Mouse (Mus musculus) adrenal gland, adult (tissue): ENCODE results near the gene Adam1b.
"Not testable (repeated sequence)": the region's sequence is repeated elsewhere in the genome, so short reads cannot be mapped to it uniquely, and the experiment has no call there.

Experiments
- DNase-seq, 2 experiments: peaks; one replicate each; pipeline ENCODE4 v3.0.0; 2022 to 2023; ENCODE audit warnings: low spot score in 1 of 2; ENCODE audit not compliant: inconsistent age in 2 of 2

Gene Adam1b

GRCm38 (mm10) chr5:121503231-121503630, at the start of gene Adam1b:
Gene Adam1b (minus strand): TSS chr5:121503435.
- no peak for DNase-seq

DNA sequence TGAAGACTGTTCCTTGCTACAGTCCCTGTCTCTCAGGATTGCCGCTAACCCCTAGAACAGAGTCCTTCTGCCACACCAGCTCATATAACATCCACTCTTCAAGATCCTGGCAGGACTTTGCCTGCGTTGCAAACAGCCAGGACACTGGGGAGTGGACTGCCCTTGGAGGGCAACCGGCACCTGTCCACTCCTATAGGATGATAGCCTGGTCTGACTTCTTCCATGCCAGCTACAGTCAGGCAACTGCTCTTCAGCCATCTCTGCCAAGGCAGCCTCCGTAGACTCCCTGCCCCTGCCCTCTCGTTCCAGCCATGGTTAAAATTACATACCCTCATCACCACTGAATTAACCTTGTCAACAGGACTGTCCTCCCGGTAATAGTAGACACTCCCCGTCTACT, 46.0 kb upstream of the Adam1b start:
- DNase-seq = no peak

DNA sequence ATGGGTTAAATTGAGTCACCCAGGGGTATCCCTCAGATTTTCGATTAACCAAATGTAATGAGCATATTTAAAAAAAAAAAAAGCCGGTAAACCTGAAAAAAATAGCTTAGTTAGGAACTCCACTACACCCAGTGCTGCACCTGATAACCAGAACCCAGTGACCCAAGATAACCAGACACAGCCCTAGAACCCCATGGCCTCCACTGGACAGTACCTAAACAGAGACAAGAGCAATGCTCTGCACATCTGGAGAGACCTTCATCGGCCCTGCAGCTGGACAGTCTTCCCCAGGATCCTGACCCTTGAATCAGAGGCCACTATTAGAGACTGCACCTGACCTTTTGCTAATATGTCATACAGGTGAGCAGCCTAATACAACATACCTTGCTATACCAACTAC, 43.8 kb upstream of the Adam1b start:
- DNase-seq = no peak

- peak; percentile 61 to 80 for DNase-seq
Measured at GRCm38 (mm10) chr5:121546530-121546895, 43.3 kb upstream of the Adam1b start.

DNA sequence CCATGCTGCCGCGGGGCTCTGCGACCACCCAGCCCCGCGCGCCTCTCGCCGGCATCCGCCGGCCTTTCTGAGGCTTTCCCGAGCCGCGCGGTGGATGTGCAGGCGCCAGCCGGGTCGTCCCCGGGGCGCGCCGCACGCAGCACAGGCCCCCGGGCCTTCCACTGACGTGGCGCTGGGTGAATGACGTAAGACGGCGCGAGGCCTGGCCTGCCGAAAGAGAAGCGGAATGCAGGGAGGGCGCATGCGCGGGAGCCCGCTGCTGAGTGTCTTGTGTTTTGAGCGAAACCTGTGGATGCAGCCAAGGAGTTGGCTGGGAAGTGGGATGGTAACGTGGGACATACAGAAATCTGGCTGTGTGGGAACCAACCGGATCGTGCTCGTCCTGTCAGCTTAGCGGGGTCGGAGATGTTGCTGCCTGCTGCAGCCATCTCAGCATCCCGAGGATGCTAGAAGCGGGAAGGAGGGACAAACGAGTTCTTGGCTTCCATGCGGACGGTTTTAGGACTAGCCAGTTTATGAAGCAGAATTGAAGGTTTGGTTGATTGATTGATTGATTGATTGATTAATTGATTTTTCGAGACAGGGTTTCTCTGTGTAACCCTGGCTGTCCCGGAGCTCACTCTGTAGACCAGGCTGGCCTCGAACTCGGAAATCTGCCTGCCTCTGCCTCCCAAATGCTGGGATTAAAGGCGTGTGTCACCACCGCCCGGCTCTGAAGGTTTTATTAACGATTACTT, 42.7 kb upstream of the Adam1b start, which contains the start of gene Mapkapk5:
Gene Mapkapk5 (minus strand): TSS at position 113 of the 737 bp plus-strand sequence.
- peak; percentile 97 to 99 for DNase-seq

DNA sequence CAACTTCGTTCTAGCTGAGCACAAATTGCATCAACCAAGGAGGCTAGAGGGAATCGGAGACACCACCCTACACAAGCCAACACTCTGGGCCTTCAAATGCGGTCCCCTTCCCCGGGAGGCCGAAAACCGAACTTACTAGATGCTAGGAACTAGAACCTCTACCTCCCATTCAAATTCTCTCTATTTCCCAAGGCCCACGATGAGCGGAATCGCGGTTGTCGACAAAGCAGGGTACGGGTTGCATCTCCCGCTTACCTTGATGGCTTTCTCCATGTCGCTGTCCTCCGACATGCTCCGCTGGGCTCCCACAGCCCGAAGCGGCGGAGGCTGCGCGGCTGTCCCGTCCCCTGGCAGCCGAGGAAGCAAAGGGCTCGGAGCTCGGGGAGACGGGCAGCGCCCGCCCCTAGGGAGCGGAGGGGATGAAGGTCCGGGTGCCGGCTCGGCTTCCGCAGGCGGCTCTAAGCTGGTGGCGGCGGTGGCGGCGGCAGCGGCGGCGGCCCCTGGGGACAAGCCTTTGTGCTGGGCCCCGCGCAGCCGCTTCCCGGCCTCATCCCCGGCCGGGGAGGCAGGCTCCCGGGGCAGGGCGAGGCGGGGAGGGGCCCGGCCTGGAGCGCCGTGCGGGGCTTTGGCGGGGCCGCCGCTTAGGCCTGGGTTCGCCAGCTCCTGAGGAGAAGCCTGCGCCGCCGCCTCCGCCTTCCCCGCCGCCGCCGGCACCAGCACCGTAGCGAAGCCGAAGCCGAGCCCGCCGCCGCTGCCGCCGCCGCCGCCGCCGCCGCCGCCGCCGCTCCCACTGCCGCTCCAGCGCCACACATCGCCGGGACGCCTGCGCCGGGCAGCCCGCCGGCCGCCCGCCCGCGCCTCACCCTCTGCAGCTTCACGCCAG, 41.9 kb upstream of the Adam1b start, which contains the start of the genes Adam1a and Gm42878:
Gene Adam1a (minus strand): TSS at position 573 of the 883 bp plus-strand sequence.
Gene Gm42878 (minus strand): TSS at position 573 of the 883 bp plus-strand sequence.
- peak in 1 of 2 experiments; percentile 82 for DNase-seq

GRCm38 (mm10) chr5:121543370-121543769, 40.1 kb upstream of the Adam1b start:
- DNase-seq = no peak

GRCm38 (mm10) chr5:121541235-121541634, 38.0 kb upstream of the Adam1b start:
- DNase-seq = no peak

DNA sequence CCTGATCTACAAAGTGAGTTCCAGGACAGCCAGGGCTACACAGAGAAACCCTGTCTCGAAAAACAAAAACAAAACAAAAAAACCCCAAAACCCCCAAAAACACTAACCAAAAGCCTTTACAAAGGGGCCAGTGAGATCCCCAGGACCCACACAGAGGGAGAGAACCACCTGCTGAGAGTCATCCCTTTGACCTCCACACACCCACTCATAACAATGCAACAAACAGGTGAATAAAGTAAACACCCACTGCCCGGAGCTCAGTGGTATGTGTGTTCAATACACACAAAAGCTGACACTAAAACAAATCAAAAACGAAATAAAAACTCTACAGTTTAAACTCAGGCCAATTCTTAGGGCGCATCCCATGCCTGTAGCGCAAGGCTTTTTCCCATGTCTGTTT, 36.8 kb upstream of the Adam1b start:
- no peak for DNase-seq

DNA sequence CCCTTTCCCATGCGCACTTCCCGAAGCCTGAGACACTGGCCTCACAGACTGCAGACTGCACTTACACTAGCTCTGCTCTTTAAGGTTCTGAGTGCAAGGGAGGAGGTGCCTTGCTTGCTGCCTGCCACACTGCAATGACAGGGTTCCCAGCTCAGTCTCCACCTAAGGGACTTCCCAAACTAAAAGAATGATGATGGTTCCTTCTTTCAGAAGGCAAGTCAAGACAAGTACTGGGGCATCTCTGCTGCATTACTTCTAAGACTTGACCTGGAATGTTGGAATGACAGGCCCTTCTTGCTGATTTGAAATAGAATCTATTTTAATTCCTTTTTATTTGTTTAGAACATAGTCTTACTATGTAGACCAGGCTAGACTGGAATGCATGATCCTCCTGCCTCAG, 34.4 kb upstream of the Adam1b start:
- DNase-seq = no peak

GRCm38 (mm10) chr5:121536921-121537555, 33.8 kb upstream of the Adam1b start:
- no peak for DNase-seq

GRCm38 (mm10) chr5:121535116-121535515, 31.9 kb upstream of the Adam1b start:
- no peak for DNase-seq

DNA sequence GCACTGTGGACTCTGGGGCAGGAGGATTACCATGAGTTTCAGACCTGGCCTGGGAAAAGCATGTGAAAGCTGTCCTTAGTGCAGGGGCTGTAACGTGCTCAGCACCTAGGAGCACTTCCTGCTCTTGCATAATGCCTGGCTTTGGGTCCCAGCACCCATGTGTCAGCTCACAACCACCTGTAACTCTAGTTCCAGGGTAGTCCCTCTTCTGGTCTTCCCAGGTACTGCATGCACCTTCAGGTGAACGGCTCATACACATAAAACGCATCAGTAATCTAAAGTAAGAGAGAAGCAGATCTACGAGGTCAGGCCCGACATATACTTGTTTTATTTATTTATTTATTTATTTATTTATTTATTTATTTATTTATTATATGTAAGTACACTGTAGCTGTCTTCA, 31.3 kb upstream of the Adam1b start:
- no peak for DNase-seq

- DNase-seq = peak in 1 of 2 experiments; percentile 64
Measured at GRCm38 (mm10) chr5:121526961-121527360, 23.7 kb upstream of the Adam1b start.

GRCm38 (mm10) chr5:121526526-121526925, 23.3 kb upstream of the Adam1b start:
- peak; percentile 39 to 82 for DNase-seq

- no peak for DNase-seq
Measured at GRCm38 (mm10) chr5:121525774-121526450, 22.7 kb upstream of the Adam1b start.

DNA sequence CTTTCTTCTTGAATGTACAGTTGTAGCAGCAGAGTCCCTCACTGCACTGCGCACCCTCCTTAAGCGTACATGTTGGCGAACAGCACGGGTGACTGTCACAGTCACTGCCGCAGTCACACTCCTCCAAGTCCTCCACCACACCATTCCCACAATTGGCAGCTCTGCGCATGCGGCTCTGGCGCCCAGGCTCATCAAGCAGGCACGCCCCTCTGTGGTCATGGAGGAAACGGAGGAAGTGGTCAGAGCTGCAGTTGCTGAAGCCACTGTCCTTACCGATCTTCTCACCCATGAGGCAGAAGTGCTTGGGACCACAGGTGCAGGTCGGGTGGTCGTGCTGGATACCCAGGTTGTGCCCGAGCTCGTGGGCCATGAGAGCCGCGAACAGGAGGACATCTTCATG, 16.5 kb upstream of the Adam1b start:
- DNase-seq = not testable (repeated sequence)

DNA sequence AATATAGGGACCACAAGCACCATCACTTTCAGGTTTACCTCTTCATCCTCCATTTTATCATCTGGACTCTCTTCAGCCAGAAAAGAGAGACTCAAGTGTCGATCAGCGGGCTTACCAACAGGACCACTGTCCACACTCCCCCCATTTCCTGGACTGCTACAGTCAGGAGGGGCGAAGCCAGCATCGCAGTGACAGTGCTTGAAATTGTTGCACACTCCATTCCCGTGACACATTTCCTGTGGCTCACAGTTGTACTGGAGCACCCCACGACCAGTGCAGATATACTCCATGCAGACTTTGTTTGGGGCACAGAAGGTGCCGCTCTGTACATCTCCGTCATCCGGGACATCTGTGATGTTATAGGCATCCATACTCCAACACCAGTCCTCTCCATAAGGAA, 15.7 kb upstream of the Adam1b start:
- no peak for DNase-seq

- DNase-seq = no peak
Measured at GRCm38 (mm10) chr5:121510009-121510408, 6.8 kb upstream of the Adam1b start.

DNA sequence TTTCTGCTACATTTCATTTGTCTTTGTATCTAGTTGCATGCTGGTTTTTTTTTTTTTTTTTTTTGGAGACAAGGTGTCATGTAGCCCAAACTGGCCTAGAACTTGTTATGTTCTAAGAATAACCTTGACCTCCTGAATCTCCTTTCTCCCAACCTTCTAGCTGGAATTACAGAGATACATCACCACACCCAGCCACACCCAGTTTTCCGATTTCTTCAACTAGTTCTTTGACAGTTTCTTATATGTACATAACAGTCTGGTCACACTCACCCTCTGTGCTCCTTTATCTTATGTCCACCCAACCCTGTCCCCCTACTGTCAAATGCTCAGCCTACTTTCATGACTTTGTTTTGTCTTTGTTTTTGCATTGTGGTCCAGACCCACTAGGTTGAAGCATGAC, 3.6 kb upstream of the Adam1b start:
- no peak for DNase-seq
